Mouse (Mus musculus) forebrain, embryonic 10.5 days (tissue): ENCODE measurements around the gene Olfr98. TPM values are rescaled to one million over a fixed set of nuclear protein-coding genes. Genes with fewer than 3 reads are reported as not detected.

Source experiments
- DNase-seq: peaks from one replicate; pipeline ENCODE4 v3.0.0-alpha.2; 2017; ENCODE audit warnings: low spot score; ENCODE audit errors: extremely low spot score
- H3K27ac ChIP-seq: fragments of 300-500 bp; sonication (generic); 2 replicates; pipeline ENCODE4 v1.5.1; 2016; ENCODE audit warnings: mild to moderate bottlenecking
- H3K27me3 ChIP-seq: fragments of 300-500 bp; sonication (generic); 2 replicates; pipeline ENCODE4 v1.6.1; 2016; ENCODE audit warnings: mild to moderate bottlenecking; ENCODE audit not compliant: poor library complexity, severe bottlenecking
- H3K36me3 ChIP-seq: fragments of 300-500 bp; sonication (generic); replicated peaks from 2 replicates; pipeline ENCODE4 v1.6.1; 2016; ENCODE audit warnings: mild to moderate bottlenecking, moderate library complexity
- H3K4me1 ChIP-seq: fragments of 300-500 bp; sonication (generic); 2 replicates; pipeline ENCODE4 v1.6.1; 2016
- H3K4me3 ChIP-seq: fragments of 300-500 bp; sonication (generic); 2 replicates; pipeline ENCODE4 v1.5.1; 2016; ENCODE audit warnings: mild to moderate bottlenecking, moderate library complexity
- H3K9me3 ChIP-seq: fragments of 300-500 bp; sonication (generic); 2 replicates; pipeline ENCODE4 v1.6.1; 2016; ENCODE audit warnings: mild to moderate bottlenecking, moderate library complexity
- WGBS: fragments of 180-500 bp; shearing (Covaris S2); methylation state at CpG from one replicate; pipeline ENCODE4 v1.1.7; 2016; 5-methylcytosine and 5-hydroxymethylcytosine counted together
- polyA plus RNA-seq: library from polyadenylated mRNA; unstranded; fragments of >200 nt; fragmentation: Nextera tagmentation; extraction: Ambion mirVana; gene quantifications from 2 replicates; pipeline ENCODE4 v1.2.1, GENCODE M21; 2016

The Olfr98 gene
- not detected in 2 replicates for polyA plus RNA-seq

DNA sequence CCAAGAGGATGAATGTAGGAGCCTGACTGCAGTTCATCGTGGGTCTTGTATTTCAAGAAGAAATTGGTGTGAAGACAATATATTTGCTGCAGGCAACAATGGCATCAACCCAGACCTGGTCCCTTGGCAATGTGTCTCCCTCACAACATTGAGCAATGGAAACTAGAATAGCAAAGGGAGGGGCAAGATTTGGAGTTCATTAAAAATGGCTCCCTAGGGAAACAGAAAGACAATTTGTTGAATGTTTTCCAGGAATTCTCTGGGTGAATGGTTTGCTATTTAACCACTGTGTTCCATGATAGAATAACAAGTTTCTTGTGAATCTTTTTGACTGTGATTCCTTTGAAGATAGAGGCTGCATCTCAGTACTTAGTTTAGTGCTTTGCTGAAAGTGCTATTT, at the start of gene Olfr98:
Gene Olfr98 (minus strand): TSS at position 124 of the 400 bp plus-strand sequence.
- H3K4me1 ChIP-seq, result no peaks in the 10 kb centered on the region
- H3K36me3 ChIP-seq, result no peaks in the 10 kb centered on the region
- 86% methylated on average over 1 of the region's 1 CpGs for WGBS
- H3K9me3 ChIP-seq, result no peaks in the 10 kb centered on the region
- no peak within 1 kb of the TSS for H3K27ac ChIP-seq
- no peak within 1 kb of the TSS for H3K4me3 ChIP-seq
- H3K27me3 ChIP-seq, result no peaks in the 10 kb centered on the region
- DNase-seq, result no peak

- no peak overlapping the region for H3K4me3 ChIP-seq
- no peaks in the 10 kb centered on the region for H3K27me3 ChIP-seq
- no peak overlapping the region for H3K27ac ChIP-seq
- DNase-seq, result no peak
- no peaks in the 10 kb centered on the region for H3K9me3 ChIP-seq
- no peaks in the 10 kb centered on the region for H3K36me3 ChIP-seq
- no peaks in the 10 kb centered on the region for H3K4me1 ChIP-seq
- 57% methylated on average over 2 of the region's 2 CpGs for WGBS
These were observed 46.7 kb upstream of the Olfr98 start for GRCm38 (mm10) chr17:37310146-37310699.

DNA sequence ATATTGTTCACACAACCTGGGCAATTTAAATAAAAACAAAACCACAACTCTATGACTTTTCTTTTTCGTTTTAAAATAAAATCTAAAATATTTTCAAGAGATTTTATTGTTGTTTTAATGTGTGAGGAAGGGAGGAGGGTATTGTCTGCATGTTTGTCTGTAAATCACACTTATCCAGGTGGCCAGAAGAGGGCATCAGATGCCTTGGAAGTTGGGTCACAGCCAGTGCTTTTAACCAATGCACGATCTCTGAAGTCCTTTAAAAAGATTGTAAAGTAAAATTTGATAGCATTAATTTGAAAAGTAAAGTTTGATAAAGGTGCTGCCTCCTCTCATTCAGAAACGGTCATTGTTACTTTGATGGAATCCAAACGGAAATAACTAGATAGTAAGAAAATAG, 44.9 kb upstream of the Olfr98 start:
- WGBS, result 45% methylated on average over 4 of the region's 4 CpGs

GRCm38 (mm10) chr17:37304213-37304612, 40.7 kb upstream of the Olfr98 start, which contains the start of gene Olfr101:
Gene Olfr101 (minus strand): TSS chr17:37304313.
- no peaks in the 10 kb centered on the region for H3K9me3 ChIP-seq
- 90% methylated on average over 4 of the region's 4 CpGs for WGBS

More for the DNA sequence above, 44.9 kb upstream of the Olfr98 start:
- Histone ChIP-seq H3K4me1 (no peaks in the 10 kb centered on the region), H3K9me3 (no peaks in the 10 kb centered on the region), H3K27ac (no peak overlapping the region), H3K4me3 (no peak overlapping the region), H3K36me3 (no peaks in the 10 kb centered on the region), H3K27me3 (no peaks in the 10 kb centered on the region)
- DNase-seq, result no peak

GRCm38 (mm10) chr17:37283360-37283759, 19.8 kb upstream of the Olfr98 start, which contains the start of gene Olfr99:
Gene Olfr99 (minus strand): TSS chr17:37283460.
- Histone ChIP-seq H3K27ac (no peak within 1 kb of the TSS), H3K4me3 (no peak within 1 kb of the TSS), H3K27me3 (no peaks in the 10 kb centered on the region), H3K36me3 (no peaks in the 10 kb centered on the region), H3K9me3 (no peaks in the 10 kb centered on the region), H3K4me1 (no peaks in the 10 kb centered on the region)
- 81% methylated on average over 1 of the region's 1 CpGs for WGBS
- DNase-seq, result no peak

More at GRCm38 (mm10) chr17:37304213-37304612, 40.7 kb upstream of the Olfr98 start, which contains the start of gene Olfr101:
- H3K4me3 ChIP-seq, result no peak within 1 kb of the TSS
- DNase-seq, result no peak
- no peaks in the 10 kb centered on the region for H3K36me3 ChIP-seq
- H3K27me3 ChIP-seq, result no peaks in the 10 kb centered on the region
- no peaks in the 10 kb centered on the region for H3K4me1 ChIP-seq
- no peak within 1 kb of the TSS for H3K27ac ChIP-seq

GRCm38 (mm10) chr17:37280331-37280730, 16.8 kb upstream of the Olfr98 start:
- Histone ChIP-seq H3K27ac (no peak overlapping the region), H3K9me3 (no peaks in the 10 kb centered on the region), H3K36me3 (no peaks in the 10 kb centered on the region), H3K27me3 (no peaks in the 10 kb centered on the region), H3K4me1 (no peaks in the 10 kb centered on the region), H3K4me3 (no peak overlapping the region)
- 86% methylated on average over 1 of the region's 1 CpGs for WGBS
- no peak for DNase-seq

DNA sequence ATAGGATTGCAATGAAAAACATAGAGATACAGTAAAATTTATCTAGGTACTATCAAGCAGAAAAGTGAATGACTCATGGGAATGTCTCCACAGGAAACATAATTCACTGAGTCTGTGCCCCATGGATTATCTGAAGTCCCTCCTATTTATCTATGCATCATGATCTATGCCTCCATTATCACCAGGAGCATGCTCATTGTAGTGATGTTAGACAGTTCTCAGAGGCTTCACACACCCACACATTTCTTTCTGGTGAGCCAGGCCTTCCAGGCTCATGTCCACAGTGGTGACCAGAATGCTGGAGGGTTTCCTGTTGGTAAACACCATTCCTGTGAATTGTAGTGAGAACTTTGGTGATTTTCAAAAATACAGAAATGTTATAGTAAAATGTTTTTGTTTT, 13.0 kb upstream of the Olfr98 start:
- Histone ChIP-seq H3K27ac (no peak overlapping the region), H3K27me3 (peaks cover 1% of the 10 kb centered on the region; the same call in 1 of the 2 replicates), H3K36me3 (no peaks in the 10 kb centered on the region), H3K4me3 (no peak overlapping the region), H3K4me1 (no peaks in the 10 kb centered on the region), H3K9me3 (no peaks in the 10 kb centered on the region)
- no peak for DNase-seq

- H3K4me1 ChIP-seq, result no peaks in the 10 kb centered on the region
- no peaks in the 10 kb centered on the region for H3K9me3 ChIP-seq
- DNase-seq, result no peak
- H3K36me3 ChIP-seq, result no peaks in the 10 kb centered on the region
- no peak overlapping the region for H3K4me3 ChIP-seq
- H3K27me3 ChIP-seq, result peaks cover 10% of the 10 kb centered on the region
- no peak overlapping the region for H3K27ac ChIP-seq
- WGBS, result 88% methylated on average over 2 of the region's 2 CpGs
These were observed 12.2 kb upstream of the Olfr98 start for GRCm38 (mm10) chr17:37275626-37276248.

- Histone ChIP-seq H3K9me3 (no peaks in the 10 kb centered on the region), H3K4me3 (peak overlapping the region; percentile 56), H3K4me1 (peaks cover 5% of the 10 kb centered on the region; the same call in 1 of the 2 replicates), H3K36me3 (no peaks in the 10 kb centered on the region), H3K27me3 (peaks cover 13% of the 10 kb centered on the region), H3K27ac (no peak overlapping the region)
- no peak for DNase-seq
- WGBS, result 65% methylated on average over 8 of the region's 8 CpGs
These were observed 7.1 kb upstream of the Olfr98 start for GRCm38 (mm10) chr17:37270702-37271092.

DNA sequence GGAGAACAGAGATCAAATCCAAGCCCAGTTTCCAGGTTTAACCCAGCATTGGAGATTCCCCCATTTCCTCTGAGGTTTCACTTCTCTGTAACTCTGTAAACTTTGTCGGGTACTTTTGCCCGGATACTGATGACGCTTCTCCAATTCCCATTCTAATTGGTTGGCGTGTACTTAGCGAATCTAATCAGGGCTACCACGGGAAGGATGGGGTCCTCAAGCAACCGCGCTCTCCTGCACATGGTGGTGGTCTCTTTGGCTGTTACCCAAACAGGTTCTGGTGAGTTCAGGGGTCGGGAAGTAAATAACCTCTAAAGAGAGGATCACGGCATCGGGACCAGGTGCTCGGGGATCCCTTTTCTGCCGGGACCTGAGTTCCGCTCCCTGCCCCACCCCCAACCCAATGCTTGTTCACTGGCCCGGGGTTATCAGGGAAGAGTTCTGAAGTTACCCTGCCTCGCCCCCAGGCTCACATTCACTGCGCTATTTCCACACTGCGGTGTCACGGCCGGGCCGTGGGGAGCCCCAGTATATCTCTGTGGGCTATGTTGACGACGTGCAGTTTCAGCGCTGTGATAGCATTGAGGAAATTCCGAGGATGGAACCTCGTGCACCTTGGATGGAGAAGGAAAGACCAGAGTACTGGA, 6.6 kb upstream of the Olfr98 start, which contains the start of gene H2-M3:
Gene H2-M3 (plus strand): TSS at position 163 of the 644 bp plus-strand sequence.
- H3K9me3 ChIP-seq, result no peaks in the 10 kb centered on the region
- peak; percentile 84 for DNase-seq
- peaks cover 5% of the 10 kb centered on the region; the same call in 1 of the 2 replicates for H3K4me1 ChIP-seq
- H3K27me3 ChIP-seq, result peaks cover 13% of the 10 kb centered on the region
- H3K36me3 ChIP-seq, result no peaks in the 10 kb centered on the region
- peak within 1 kb of the TSS; percentile 6; the same call in 1 of the 2 replicates for H3K27ac ChIP-seq
- 5% methylated on average over 26 of the region's 26 CpGs for WGBS
- peak within 1 kb of the TSS; percentile 56 for H3K4me3 ChIP-seq

DNA sequence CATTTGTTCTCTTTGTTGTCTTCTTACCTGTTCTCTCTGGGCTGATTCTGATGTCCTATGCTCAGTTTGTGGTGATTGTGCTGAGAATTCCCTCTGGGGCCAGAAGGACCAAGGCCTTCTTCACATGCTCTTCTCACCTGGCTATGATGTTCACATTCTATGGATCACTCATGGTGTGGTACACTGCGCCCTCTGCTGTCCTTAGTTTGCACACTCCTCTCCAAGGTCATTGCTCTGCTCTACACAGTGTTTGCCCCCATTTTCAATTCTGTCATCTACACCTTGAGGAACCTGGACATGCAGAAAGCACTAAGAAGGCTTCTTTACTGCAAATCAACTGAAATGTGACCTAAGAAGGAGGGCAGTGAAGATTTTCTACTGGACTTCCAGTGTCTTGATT, 13.0 kb downstream of the Olfr98 start:
- no peaks in the 10 kb centered on the region for H3K4me1 ChIP-seq
- no peaks in the 10 kb centered on the region for H3K9me3 ChIP-seq
- H3K4me3 ChIP-seq, result no peak overlapping the region
- H3K27me3 ChIP-seq, result no peaks in the 10 kb centered on the region
- DNase-seq, result no peak
- H3K27ac ChIP-seq, result no peak overlapping the region
- no peaks in the 10 kb centered on the region for H3K36me3 ChIP-seq
- WGBS, result 15% methylated on average over 1 of the region's 1 CpGs

- Histone ChIP-seq H3K4me3 (no peak overlapping the region), H3K36me3 (no peaks in the 10 kb centered on the region), H3K9me3 (no peaks in the 10 kb centered on the region), H3K27ac (no peak overlapping the region), H3K4me1 (no peaks in the 10 kb centered on the region), H3K27me3 (no peaks in the 10 kb centered on the region)
- no peak for DNase-seq
These were observed 14.1 kb downstream of the Olfr98 start for GRCm38 (mm10) chr17:37249460-37249859.

GRCm38 (mm10) chr17:37246715-37247114, 16.8 kb downstream of the Olfr98 start:
- Histone ChIP-seq H3K4me1 (no peaks in the 10 kb centered on the region), H3K27me3 (no peaks in the 10 kb centered on the region), H3K9me3 (no peaks in the 10 kb centered on the region), H3K4me3 (no peak overlapping the region), H3K27ac (no peak overlapping the region), H3K36me3 (no peaks in the 10 kb centered on the region)
- WGBS, result 32% methylated on average over 5 of the region's 5 CpGs
- DNase-seq, result no peak
